Mouse (Mus musculus) T-helper 2 cell (primary cell): ENCODE data around the gene Akr1b3.

Experiments used
- in situ Hi-C: fragments of 300-600 bp; cut with MboI, MseI; formaldehyde crosslinking; loops from one replicate; pipeline ENCODE4 v1.15.1; 2025; ENCODE audit warnings: high pct_unique_total_duplicates

The Akr1b3 gene

GRCm38 (mm10) chr6:34331379-34331778 lies 14.1 kb upstream of the Akr1b3 start:
- in situ Hi-C loops: no loop called here

DNA sequence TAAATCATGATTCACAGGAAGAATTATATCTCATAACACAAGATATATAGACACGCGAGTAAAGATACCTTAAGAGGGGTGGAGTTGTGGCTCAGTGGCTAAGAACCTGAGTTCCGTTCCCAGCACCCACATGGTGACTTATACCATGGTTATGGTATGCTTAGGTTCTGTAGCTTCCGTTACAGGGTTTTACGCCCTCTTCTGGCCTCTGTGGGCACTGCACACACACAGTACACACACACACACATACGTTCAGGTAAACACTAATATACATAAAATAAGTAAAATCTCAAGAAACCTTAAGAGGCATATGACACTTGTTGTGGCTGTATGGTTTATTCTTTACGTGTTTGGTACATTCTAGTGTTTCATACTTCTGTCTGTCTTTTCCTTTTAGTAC lies 4.8 kb upstream of the Akr1b3 start:
- in situ Hi-C loops: loop anchor here (10.0 kb wide), 1 partner anchor 1257 kb away; the partner anchor contains the start of gene Chchd3

GRCm38 (mm10) chr6:34318636-34319035 lies 1.4 kb upstream of the Akr1b3 start:
- in situ Hi-C loops: loop anchor here (10.0 kb wide), 1 partner anchor 156 kb away; the partner anchor contains the start of gene Bpgm

DNA sequence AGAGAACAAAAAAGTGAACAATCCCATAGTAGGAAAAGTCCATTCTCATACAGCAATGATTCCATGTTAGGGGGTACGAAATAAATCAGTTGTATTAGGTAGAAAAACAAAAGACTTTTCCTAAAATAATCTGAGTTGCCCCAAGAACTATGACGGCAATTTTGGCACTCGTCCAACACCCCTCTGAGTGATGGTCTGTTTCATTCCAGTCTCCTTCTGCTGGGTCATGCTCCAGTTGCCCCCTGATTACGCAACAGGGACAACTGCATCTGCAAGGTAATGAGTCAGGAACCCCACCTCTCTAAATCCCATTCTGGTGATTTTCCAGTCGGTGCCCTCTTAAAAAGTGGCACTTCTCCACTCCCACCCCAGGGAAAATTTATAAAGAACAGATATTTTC lies 894 bp upstream of the Akr1b3 start:
- in situ Hi-C loops: loop anchor here (10.0 kb wide), 1 partner anchor 157 kb away; the partner anchor contains the start of gene Bpgm

GRCm38 (mm10) chr6:34313921-34314320 lies 3.4 kb downstream of the Akr1b3 start:
- in situ Hi-C loops: loop anchor here (10.0 kb wide), 1 partner anchor 161 kb away; the partner anchor contains the start of gene Bpgm

DNA sequence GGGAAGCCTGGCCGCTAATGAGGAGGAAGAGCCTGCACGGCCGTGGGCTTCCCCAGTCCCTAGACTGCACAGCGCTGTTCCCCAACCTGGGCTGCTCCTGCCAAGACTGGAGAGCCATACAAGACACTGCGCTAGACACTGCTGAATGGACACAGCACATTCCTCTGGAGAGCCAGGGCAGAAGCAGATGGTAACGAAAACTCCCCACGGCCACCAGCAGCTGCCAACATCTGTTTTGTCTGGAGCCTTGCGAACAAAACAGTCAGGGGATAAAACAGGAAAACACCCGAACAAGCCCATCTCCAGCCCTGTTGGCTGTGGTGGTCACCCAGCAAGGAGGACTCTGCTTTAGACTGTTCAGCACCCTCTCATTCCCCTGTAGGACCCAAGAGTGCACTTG lies 3.9 kb downstream of the Akr1b3 start:
- in situ Hi-C loops: loop anchor here (10.0 kb wide), 1 partner anchor 161 kb away; the partner anchor contains the start of gene Bpgm

DNA sequence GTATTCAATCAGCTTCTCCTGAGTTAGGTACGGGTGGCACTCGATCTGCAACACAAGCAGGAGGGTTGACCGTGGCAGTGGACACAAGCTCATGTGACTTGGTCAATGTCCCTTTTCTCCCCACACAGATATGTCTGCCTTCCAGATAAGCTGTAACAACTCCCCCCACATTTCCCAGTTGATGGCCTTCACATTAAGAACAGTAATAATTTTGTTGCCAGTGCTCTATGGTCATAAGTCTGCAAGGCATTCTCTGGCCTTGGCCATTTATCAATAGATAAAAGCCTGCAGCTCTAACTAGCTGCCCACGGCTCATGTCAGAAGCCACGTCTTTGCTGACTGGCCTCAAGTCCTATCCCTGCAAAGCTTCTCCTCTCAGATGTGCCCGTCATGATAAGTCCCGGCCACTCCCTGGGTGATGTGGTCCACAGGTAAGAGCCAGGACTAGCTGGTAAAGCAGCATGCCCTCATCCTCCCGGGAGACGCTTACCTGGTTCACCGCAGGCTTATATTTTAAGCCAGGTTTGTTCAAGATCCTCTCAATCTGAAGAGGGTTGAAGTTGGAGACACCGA lies 7.2 kb downstream of the Akr1b3 start:
- in situ Hi-C loops: loop anchor here (10.0 kb wide), 1 partner anchor 165 kb away; the partner anchor contains the start of gene Bpgm

- in situ Hi-C loops: no loop called here
Observed at GRCm38 (mm10) chr6:34309526-34309925, 7.8 kb downstream of the Akr1b3 start.

GRCm38 (mm10) chr6:34306797-34307196 lies 10.5 kb downstream of the Akr1b3 start:
- in situ Hi-C loops: no loop called here

GRCm38 (mm10) chr6:34304675-34305241 lies 12.5 kb downstream of the Akr1b3 start:
- in situ Hi-C loops: no loop called here

GRCm38 (mm10) chr6:34297055-34297454 lies 20.2 kb downstream of the Akr1b3 start:
- in situ Hi-C loops: no loop called here

DNA sequence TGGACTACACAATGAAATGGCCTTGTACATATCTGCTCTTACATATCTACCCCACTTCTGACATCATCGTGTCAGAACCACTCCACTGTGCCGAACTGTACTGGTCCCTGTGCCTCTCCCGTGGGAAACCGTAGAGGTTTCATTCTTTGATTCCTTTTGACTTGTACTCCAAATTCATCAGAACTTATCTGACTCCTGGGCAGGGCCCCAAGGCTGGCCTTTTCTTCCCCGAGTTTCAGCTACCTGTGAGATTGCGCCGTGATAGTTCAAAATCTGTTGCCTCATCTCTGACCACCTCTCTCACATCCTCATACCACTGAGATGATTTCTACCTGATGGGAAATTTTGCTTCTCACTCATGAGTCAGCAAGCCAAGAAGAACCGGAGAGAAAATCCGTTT lies 21.8 kb downstream of the Akr1b3 start:
- in situ Hi-C loops: no loop called here

DNA sequence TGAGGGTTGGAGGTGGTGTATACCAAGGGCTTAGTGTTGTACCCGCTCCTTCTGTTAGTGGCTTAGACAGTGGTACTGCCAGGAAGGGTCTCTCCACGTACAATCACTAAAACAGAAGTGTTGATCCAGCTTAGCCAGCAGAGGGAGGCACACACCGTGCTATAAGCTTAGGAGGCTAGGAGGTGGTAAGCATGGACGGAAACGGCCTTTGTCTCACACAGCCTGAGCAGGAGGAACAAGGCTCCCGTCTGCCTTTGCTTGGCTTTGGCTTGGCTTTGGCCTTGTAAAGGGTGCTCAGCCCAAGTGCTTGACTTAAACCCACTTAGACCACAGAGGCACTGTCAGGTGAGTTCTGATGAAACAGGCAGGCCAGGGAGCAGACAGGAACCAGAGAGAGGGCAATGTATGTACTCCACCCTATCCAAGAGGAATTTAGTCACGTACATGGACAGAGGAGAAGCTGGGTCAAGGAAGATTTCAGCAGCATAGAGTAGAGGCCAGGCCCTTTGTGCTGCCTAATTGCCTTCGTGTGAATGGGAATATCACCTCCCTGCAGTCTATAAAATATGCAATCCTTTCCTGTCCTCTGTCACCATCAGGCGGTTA lies 24.3 kb downstream of the Akr1b3 start:
- in situ Hi-C loops: loop anchor here (5.0 kb wide), 2 partner anchors 54 to 159 kb away; no protein-coding TSS in a partner anchor

GRCm38 (mm10) chr6:34292196-34292881 lies 24.9 kb downstream of the Akr1b3 start:
- in situ Hi-C loops: loop anchor here (5.0 kb wide), 2 partner anchors 55 to 160 kb away; no protein-coding TSS in a partner anchor

DNA sequence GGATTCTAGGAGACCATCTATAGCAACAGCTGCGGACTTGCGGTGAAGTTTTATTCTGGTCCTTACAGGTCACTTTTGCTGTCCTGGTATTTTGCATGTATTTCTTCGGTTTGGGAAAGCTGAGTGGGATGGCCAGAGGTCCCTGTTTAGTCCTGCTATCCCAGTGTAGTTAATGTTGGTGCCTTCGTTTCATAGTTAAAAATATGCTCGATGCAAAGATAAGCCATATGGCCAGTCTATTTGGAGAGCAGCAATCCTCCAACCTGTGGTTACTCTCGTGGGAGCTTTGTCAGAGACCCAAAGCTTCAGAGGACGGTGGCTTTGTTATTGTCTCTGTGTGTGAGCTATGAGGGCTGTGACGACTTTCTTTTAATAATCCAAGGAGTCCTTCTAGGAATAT lies 26.6 kb downstream of the Akr1b3 start:
- in situ Hi-C loops: loop anchor here (5.0 kb wide), 2 partner anchors 57 to 162 kb away; no protein-coding TSS in a partner anchor

DNA sequence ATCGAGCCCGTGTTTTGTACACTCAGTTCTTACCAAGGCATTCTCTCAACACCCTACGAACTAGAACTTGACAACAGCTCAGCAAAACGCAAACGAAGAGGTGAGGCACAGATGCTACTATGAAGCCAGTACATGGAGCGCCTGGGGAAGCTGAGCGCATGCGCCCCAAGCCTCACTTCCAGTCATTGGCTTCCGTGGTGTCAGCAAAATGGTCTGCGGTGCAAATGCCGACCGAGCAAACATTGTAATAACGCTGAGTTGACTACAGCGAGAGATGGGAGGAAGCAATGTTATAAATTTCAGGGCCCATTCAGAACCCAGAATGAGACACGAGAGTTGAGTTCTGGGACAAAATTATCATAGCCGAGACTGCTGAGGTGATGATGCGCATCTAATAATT lies 27.2 kb downstream of the Akr1b3 start:
- in situ Hi-C loops: loop anchor here (5.0 kb wide), 2 partner anchors 57 to 162 kb away; no protein-coding TSS in a partner anchor

GRCm38 (mm10) chr6:34288098-34288497 lies 29.2 kb downstream of the Akr1b3 start:
- in situ Hi-C loops: no loop called here

DNA sequence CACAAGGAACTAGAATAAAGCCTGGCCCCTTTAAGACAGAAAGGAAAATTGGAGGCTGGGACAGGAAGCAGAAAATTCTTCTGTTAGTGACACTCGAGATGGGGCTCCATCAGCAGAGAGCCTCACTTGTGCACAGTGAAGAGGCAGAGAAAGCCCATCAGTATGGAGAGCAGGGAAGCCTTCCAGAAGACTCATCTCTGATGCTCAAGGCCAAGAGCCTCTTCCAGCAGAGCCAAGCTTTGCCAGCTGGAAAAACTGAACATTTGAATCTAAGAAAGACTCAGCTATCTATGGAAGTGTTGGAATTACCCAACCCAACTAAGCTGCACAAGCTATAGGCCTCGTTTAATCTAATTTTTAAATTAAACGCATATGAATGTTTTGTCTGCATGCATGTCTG lies 30.4 kb downstream of the Akr1b3 start:
- in situ Hi-C loops: no loop called here

GRCm38 (mm10) chr6:34278385-34278784 lies 38.9 kb downstream of the Akr1b3 start:
- in situ Hi-C loops: no loop called here

DNA sequence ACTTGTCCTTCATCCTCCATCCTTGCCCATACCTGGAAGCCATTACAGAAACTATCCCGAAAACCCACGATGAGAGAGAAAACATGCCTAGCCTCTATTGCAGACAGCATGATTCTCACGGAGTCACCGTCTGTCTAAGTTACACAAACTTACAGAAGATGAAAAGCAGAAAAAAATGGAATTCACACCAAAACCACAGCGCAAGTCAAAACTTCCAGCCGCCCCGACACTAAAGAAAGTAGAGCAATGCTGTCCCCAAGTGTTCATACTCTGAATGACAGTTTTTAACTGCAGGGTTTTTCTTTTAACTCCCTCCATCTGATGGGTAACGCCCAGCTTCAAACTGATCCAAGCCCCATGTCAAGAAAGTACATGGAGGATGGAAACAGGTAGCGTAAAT lies 39.6 kb downstream of the Akr1b3 start:
- in situ Hi-C loops: no loop called here

- in situ Hi-C loops: no loop called here
Observed at GRCm38 (mm10) chr6:34274346-34274745, 42.9 kb downstream of the Akr1b3 start.

DNA sequence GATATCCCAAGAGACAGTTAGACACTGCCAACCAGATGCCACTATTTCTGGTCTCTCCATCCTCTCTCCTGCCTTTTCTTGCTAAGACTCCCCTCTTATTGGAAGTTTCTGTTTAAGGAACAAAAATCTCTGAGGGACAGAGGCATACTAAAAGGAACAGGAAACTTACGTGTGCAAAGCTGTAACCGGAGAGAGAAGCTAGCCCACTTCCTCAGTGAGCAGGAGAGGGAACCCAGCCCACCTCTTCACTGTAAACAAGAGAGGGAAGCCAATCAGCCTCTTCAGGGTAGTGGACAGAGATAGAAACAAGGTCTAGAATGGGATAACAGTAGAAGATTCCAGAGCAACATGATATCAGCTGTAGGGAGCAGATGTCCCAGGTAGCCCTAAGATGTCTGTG lies 44.2 kb downstream of the Akr1b3 start:
- in situ Hi-C loops: no loop called here
